9 mouse cellular contexts compared by ENCODE assay signal in the genomic region with DNA sequence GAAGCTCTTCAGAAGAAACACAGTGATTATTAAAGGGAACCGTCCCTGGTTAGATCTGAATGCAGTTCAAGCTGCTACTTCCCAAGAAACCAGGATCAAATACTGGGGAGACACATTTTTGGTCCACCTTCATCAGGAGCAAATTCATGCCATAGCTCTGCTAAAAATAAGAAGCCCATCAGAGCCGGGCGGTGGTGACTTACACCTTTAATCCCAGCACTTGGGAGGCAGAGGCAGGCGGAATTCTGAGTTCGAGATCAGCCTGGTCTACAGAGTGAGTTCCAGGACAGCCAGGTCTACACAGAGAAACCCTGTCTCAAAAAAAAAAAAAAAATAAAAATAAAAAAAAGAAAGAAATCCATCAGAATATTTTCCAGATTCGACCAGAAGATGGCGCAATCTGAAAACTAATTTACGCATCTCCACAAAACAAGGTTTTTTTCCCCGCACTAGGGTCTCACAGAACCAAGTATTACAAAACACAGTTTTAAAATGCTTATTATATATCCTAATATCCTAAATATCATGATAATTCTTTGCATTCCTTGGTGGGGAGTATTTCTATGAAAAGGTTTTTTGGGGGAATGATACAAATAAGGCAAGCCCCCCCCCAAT. TPM values are rescaled to one million over a fixed set of nuclear protein-coding genes. Genes with fewer than 3 reads are reported as not detected.
DNase-seq lines count a peak whose midpoint lies in the region; ATAC-seq lines count a peak whose summit lies in the region.
"Had no signal": no experiment of that assay in that cellular context is flagged by ENCODE, and none has a peak within 500 bp of the region (broad histone marks: within the 10 kb centered on the region; RNA-seq: fewer than 3 reads in every experiment).

No protein-coding gene starts in this region.

- intact Hi-C loops in heart, postnatal 25 days (cut with DNase I), result loop anchor here (1.0 kb wide), 1 partner anchor 398 kb away; no protein-coding TSS in a partner anchor

- peak overlapping the region; percentile 52; the same call in 1 of the 2 replicates for H3K27ac ChIP-seq in heart, embryonic 10.5 days
- peak overlapping the region; percentile 46 for H3K27ac ChIP-seq in heart, embryonic 16.5 days (ENCODE audit: low read length)
- no peak overlapping the region for H3K27ac ChIP-seq in midbrain, embryonic 10.5 days (replicated peaks)

- no peak overlapping the region for H3K9ac ChIP-seq in heart, embryonic 16.5 days (ENCODE audit: low read length)

- 46% methylated on average over 9 of the region's 9 CpGs for WGBS in heart, embryonic 10.5 days
- WGBS in heart, embryonic 16.5 days, result 41% methylated on average over 9 of the region's 9 CpGs
- WGBS in midbrain, embryonic 10.5 days, result 56% methylated on average over 9 of the region's 9 CpGs

- no peak overlapping the region for H3K4me3 ChIP-seq in heart, embryonic 10.5 days
- no peak overlapping the region for H3K4me3 ChIP-seq in heart, embryonic 16.5 days (ENCODE audit: low read length)
- H3K4me3 ChIP-seq in midbrain, embryonic 10.5 days, result no peak overlapping the region

- H3K4me1 ChIP-seq in heart, embryonic 10.5 days, result no peaks in the 10 kb centered on the region; the same call in 1 of the 2 replicates
- no peaks in the 10 kb centered on the region for H3K4me1 ChIP-seq in heart, embryonic 16.5 days (ENCODE audit: control insufficient read depth, insufficient read depth, low read length)
- H3K4me1 ChIP-seq in midbrain, embryonic 10.5 days, result no peaks in the 10 kb centered on the region

- DNase-seq in heart, embryonic 10.5 days (ENCODE audit: low spot score), result peak; percentile 48
- DNase-seq in heart, postnatal 25 days (ENCODE audit: low spot score), result no peak
- DNase-seq in thymus, postnatal 14 days, result peak; percentile 23
- DNase-seq in thymus, postnatal 36 days, result no peak
- DNase-seq in splenic B cell, adult 2 months (ENCODE audit: low read depth, low spot score), result peak; percentile 67
- no peak for DNase-seq in urinary bladder, postnatal 14 days (ENCODE audit: low spot score)
- DNase-seq in midbrain, embryonic 10.5 days (ENCODE audit: low spot score), result no peak

- H3K4me2 ChIP-seq in heart, embryonic 16.5 days (ENCODE audit: low read depth, low read length), result peak overlapping the region; percentile 30; the same call in 1 of the 2 replicates

- H3K36me3 ChIP-seq in heart, embryonic 10.5 days, result no peaks in the 10 kb centered on the region
- H3K36me3 ChIP-seq in heart, embryonic 16.5 days (ENCODE audit: control insufficient read depth, insufficient read depth), result no peaks in the 10 kb centered on the region
- H3K36me3 ChIP-seq in splenic B cell, adult 2 months (ENCODE audit: control insufficient read depth, insufficient read depth, low read length, poor library complexity, severe bottlenecking), result no peaks in the 10 kb centered on the region
- H3K36me3 ChIP-seq in midbrain, embryonic 10.5 days, result no peaks in the 10 kb centered on the region

- ATAC-seq in heart, embryonic 16.5 days (replicated peaks; ENCODE audit: extremely low read depth, insufficient read depth, low FRiP score), result no peak

- no peaks in the 10 kb centered on the region for H3K27me3 ChIP-seq in heart, embryonic 10.5 days (ENCODE audit: insufficient read depth, poor library complexity, severe bottlenecking)
- peaks cover 3% of the 10 kb centered on the region; the same call in 1 of the 2 replicates for H3K27me3 ChIP-seq in heart, embryonic 16.5 days (ENCODE audit: control insufficient read depth, insufficient read depth, low read length)
- H3K27me3 ChIP-seq in splenic B cell, adult 2 months (ENCODE audit: control insufficient read depth, insufficient read depth, low read length, poor library complexity, severe bottlenecking), result no peaks in the 10 kb centered on the region
- H3K27me3 ChIP-seq in midbrain, embryonic 10.5 days (ENCODE audit: low read depth, poor library complexity, severe bottlenecking), result no peaks in the 10 kb centered on the region

- H3K9me3 ChIP-seq in heart, embryonic 10.5 days, result no peaks in the 10 kb centered on the region
- H3K9me3 ChIP-seq in heart, embryonic 16.5 days (replicated peaks; ENCODE audit: control insufficient read depth, low read length), result no peaks in the 10 kb centered on the region
- H3K9me3 ChIP-seq in midbrain, embryonic 10.5 days (replicated peaks), result no peaks in the 10 kb centered on the region

RNA-seq across cellular contexts. Expression of gene 1700012B07Rik, which starts 45.4 kb away (rescaled TPM):
- not detected in 2 replicates for polyA plus RNA-seq in heart, embryonic 10.5 days (2016; fragmentation: Nextera tagmentation; extraction: Ambion mirVana)
- not detected for total RNA-seq in heart, postnatal 25 days (2021)
- polyA plus RNA-seq in heart, embryonic 16.5 days (2015; fragmentation: Nextera tagmentation; extraction: Ambion mirVana), result not detected in 2 replicates
- not detected in 2 replicates for polyA plus RNA-seq in midbrain, embryonic 10.5 days (2016; fragmentation: Nextera tagmentation; extraction: Ambion mirVana)
- total RNA-seq: layer of hippocampus, postnatal 25 days had no signal

Comparison
In these comparisons a context has a peak if more than half of its experiments do, and no peak if none do; other contexts are left out.
1. DNase-seq: peak in heart, embryonic 10.5 days (single experiment), thymus, postnatal 14 days (single experiment) and splenic B cell, adult 2 months (single experiment); none in heart, postnatal 25 days (single experiment), thymus, postnatal 36 days (0 of 2), urinary bladder, postnatal 14 days (single experiment) and midbrain, embryonic 10.5 days (single experiment).